Mouse (Mus musculus) limb, embryonic 15.5 days (tissue): ENCODE data around the gene Vars. TPM values are rescaled to one million over a fixed set of nuclear protein-coding genes. Genes with fewer than 3 reads are reported as not detected.

ENCODE experiments used
- ATAC-seq: fragments of 200-750 bp; cut with Nextera tagmentation; 2 replicates; pipeline ENCODE4 v1.8.0; 2017; ENCODE audit warnings: low read depth, moderate TSS enrichment; ENCODE audit not compliant: insufficient number of reproducible peaks, low FRiP score, low TSS enrichment
- H3K27ac ChIP-seq: fragments of 300-500 bp; sonication (generic); 2 replicates; pipeline ENCODE4 v1.5.1; 2015; ENCODE audit warnings: moderate library complexity, mild to moderate bottlenecking, inconsistent platforms
- H3K27me3 ChIP-seq: fragments of 300-500 bp; sonication (generic); 2 replicates; pipeline ENCODE4 v1.6.1; 2015; ENCODE audit warnings: inconsistent platforms
- H3K36me3 ChIP-seq: fragments of 300-500 bp; sonication (generic); 2 replicates; pipeline ENCODE4 v1.6.1; 2015; ENCODE audit warnings: inconsistent platforms
- H3K4me1 ChIP-seq: fragments of 300-500 bp; sonication (generic); 2 replicates; pipeline ENCODE4 v1.6.1; 2015; ENCODE audit warnings: inconsistent platforms
- H3K4me2 ChIP-seq: fragments of 300-500 bp; sonication (generic); 2 replicates; pipeline ENCODE4 v1.6.1; 2015; ENCODE audit warnings: mild to moderate bottlenecking, inconsistent platforms
- H3K4me3 ChIP-seq: fragments of 300-500 bp; sonication (generic); 2 replicates; pipeline ENCODE4 v1.5.1; 2015; ENCODE audit warnings: mild to moderate bottlenecking, inconsistent platforms
- H3K9ac ChIP-seq: fragments of 300-500 bp; sonication (generic); 2 replicates; pipeline ENCODE4 v1.6.1; 2015; ENCODE audit warnings: inconsistent platforms
- H3K9me3 ChIP-seq: fragments of 300-500 bp; sonication (generic); 2 replicates; pipeline ENCODE4 v1.6.1; 2016; ENCODE audit warnings: inconsistent platforms
- WGBS: fragments of 180-500 bp; shearing (Covaris S2); methylation state at CpG from one replicate; pipeline ENCODE4 v1.1.7; 2015; 5-methylcytosine and 5-hydroxymethylcytosine counted together
- polyA plus RNA-seq: library from polyadenylated mRNA; unstranded; fragments of >200 nt; fragmentation: Nextera tagmentation; extraction: Ambion mirVana; gene quantifications from 2 replicates; pipeline ENCODE4 v1.2.1, GENCODE M21; 2015

Vars gene
- polyA plus RNA-seq, 1 experiment from 2014 or later, result 95.1 TPM

DNA sequence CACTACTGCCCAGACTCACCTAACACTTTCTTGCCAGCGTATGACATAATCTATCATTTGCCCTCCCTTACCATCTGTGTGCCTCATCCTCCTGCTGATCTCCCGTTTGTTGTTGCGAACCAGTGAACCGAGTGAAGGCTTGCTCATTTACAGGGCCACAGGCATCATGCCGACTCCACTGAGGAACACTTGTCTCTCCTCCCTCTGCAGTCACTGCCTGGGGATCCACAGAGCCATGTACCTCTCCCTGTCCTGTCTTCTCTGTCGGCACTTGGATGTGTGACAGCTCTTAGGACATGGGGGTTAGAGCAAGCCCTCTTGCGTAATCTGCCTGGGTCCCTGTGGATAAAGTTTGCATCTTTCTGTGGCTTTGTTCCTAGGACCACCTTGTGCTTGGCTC, 8.8 kb downstream of the Vars start:
- Histone ChIP-seq H3K9me3 (no peaks in the 10 kb centered on the region), H3K36me3 (peaks cover 95% of the 10 kb centered on the region), H3K4me2 (no peak overlapping the region), H3K4me1 (no peaks in the 10 kb centered on the region), H3K27ac (no peak overlapping the region), H3K27me3 (no peaks in the 10 kb centered on the region), H3K9ac (no peak overlapping the region), H3K4me3 (no peak overlapping the region)
- no peak for ATAC-seq
- WGBS, result 87% methylated on average over 7 of the region's 7 CpGs

DNA sequence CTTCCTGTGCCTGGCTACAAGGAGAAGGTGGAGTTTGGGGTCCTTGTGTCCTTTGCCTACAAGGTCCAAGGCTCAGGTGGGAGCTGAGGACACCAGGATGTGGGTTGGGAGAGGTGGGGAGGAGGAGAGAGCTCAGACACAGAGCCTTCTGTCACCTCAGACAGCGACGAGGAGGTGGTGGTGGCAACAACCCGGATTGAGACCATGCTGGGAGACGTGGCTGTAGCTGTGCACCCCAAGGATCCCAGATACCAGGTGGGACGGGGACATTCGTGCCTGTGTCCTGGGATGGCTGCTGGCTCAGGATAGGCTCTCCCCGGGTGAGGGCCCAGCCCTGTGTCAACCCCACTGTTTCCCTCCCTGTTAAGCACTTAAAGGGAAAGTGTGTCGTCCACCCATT, 10.7 kb downstream of the Vars start:
- H3K27ac ChIP-seq, result no peak overlapping the region
- peaks cover 10% of the 10 kb centered on the region for H3K4me1 ChIP-seq
- 94% methylated on average over 8 of the region's 8 CpGs for WGBS
- no peak for ATAC-seq
- H3K9ac ChIP-seq, result no peak overlapping the region
- peaks cover 98% of the 10 kb centered on the region for H3K36me3 ChIP-seq
- H3K4me3 ChIP-seq, result no peak overlapping the region
- H3K4me2 ChIP-seq, result no peak overlapping the region
- H3K9me3 ChIP-seq, result no peaks in the 10 kb centered on the region
- H3K27me3 ChIP-seq, result no peaks in the 10 kb centered on the region

DNA sequence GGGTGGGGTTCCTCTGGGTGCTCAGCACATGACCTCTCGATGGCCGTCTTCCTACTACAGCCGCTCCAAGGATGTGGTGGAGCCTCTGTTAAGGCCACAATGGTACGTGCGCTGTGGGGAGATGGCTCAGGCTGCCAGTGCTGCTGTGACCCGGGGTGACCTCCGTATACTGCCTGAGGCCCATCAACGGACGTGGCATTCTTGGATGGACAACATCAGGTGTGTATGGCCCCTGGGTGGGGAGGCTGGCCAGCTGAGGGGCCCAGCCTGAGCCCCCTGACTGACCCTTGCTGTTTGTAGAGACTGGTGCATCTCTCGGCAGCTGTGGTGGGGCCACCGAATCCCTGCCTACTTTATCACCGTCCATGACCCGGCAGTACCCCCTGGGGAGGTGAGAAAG, 11.6 kb downstream of the Vars start:
- H3K4me3 ChIP-seq, result no peak overlapping the region
- no peak for ATAC-seq
- peaks cover 92% of the 10 kb centered on the region for H3K36me3 ChIP-seq
- WGBS, result 84% methylated on average over 13 of the region's 13 CpGs
- H3K9me3 ChIP-seq, result no peaks in the 10 kb centered on the region
- no peak overlapping the region for H3K4me2 ChIP-seq
- no peak overlapping the region for H3K9ac ChIP-seq
- H3K4me1 ChIP-seq, result peaks cover 14% of the 10 kb centered on the region
- no peaks in the 10 kb centered on the region for H3K27me3 ChIP-seq
- H3K27ac ChIP-seq, result no peak overlapping the region

DNA sequence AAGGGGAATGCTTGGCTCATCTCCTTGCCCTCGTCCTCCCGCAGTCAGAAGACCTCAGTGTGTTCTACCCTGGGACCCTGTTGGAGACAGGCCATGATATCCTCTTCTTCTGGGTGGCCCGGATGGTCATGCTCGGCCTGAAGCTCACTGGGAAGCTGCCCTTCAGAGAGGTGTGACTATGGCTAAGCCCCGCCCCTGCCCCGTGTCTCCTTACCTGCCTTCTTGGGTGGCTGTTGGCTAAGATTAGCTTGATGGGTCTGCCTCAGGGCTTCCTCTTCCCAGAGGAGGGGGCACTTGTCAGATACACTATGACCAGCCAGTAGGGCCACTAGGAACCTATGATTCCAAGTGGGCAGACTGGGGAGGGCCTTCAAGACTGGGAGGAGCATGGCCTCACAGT, 12.4 kb downstream of the Vars start:
- Histone ChIP-seq H3K4me1 (peaks cover 14% of the 10 kb centered on the region), H3K4me2 (no peak overlapping the region), H3K4me3 (no peak overlapping the region), H3K9me3 (no peaks in the 10 kb centered on the region), H3K9ac (no peak overlapping the region), H3K27me3 (no peaks in the 10 kb centered on the region), H3K27ac (no peak overlapping the region), H3K36me3 (peaks cover 84% of the 10 kb centered on the region)
- WGBS, result 83% methylated on average over 6 of the region's 6 CpGs
- ATAC-seq, result no peak

DNA sequence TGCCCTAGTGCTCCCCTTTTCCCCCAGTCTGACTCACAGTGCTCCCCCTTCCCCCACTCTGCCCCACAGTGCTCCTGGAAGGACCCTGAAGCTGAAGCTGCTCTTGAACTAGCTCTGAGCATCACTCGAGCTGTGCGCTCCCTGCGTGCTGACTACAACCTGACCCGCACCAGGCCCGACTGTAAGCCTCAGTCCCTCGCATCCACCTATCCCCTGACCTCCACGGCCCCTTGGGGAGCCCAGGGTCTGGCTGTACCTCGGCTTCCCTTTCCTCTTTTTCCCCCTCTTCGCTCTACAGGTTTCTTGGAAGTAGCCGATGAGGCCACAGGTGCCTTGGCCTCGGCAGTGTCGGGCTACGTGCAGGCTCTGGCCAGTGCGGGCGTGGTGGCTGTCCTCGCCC, 14.5 kb downstream of the Vars start:
- no peak overlapping the region for H3K9ac ChIP-seq
- peaks cover 65% of the 10 kb centered on the region for H3K36me3 ChIP-seq
- no peaks in the 10 kb centered on the region for H3K9me3 ChIP-seq
- no peak for ATAC-seq
- 90% methylated on average over 16 of the region's 16 CpGs for WGBS
- no peak overlapping the region for H3K4me3 ChIP-seq
- H3K27ac ChIP-seq, result no peak overlapping the region
- H3K4me2 ChIP-seq, result no peak overlapping the region
- H3K4me1 ChIP-seq, result peaks cover 14% of the 10 kb centered on the region
- no peaks in the 10 kb centered on the region for H3K27me3 ChIP-seq

DNA sequence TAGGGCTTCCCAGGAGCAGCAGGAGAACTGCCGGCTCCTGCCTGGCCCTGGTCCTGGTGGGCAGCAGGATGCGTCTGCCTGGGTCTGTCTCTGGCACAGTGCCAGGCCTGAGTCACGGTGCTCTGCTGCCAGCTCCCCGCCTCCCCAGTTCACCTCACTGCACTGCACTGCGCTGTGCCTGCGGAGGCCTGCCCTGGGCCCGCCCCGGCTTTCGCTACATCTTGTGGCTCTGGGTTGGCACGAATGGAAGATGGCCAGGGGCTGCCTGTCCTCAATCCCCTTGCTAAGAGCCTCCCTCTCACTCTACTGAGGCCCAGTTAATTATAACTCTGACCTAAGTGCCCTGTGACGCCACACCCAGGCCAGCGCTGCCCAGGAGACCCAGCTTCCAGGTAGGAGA, 15.6 kb downstream of the Vars start, which contains the start of gene Vwa7:
Gene Vwa7, plus strand, starts transcription at position 204 of the 400 bp plus-strand sequence.
- H3K27ac ChIP-seq, result peak within 1 kb of the TSS; percentile 35
- no peak within 1 kb of the TSS for H3K4me2 ChIP-seq
- no peak within 1 kb of the TSS for H3K9ac ChIP-seq
- peaks cover 16% of the 10 kb centered on the region for H3K4me1 ChIP-seq
- H3K36me3 ChIP-seq, result peaks cover 54% of the 10 kb centered on the region
- ATAC-seq, result no peak
- no peak within 1 kb of the TSS for H3K4me3 ChIP-seq
- no peaks in the 10 kb centered on the region for H3K27me3 ChIP-seq
- 57% methylated on average over 12 of the region's 12 CpGs for WGBS
- no peaks in the 10 kb centered on the region for H3K9me3 ChIP-seq

DNA sequence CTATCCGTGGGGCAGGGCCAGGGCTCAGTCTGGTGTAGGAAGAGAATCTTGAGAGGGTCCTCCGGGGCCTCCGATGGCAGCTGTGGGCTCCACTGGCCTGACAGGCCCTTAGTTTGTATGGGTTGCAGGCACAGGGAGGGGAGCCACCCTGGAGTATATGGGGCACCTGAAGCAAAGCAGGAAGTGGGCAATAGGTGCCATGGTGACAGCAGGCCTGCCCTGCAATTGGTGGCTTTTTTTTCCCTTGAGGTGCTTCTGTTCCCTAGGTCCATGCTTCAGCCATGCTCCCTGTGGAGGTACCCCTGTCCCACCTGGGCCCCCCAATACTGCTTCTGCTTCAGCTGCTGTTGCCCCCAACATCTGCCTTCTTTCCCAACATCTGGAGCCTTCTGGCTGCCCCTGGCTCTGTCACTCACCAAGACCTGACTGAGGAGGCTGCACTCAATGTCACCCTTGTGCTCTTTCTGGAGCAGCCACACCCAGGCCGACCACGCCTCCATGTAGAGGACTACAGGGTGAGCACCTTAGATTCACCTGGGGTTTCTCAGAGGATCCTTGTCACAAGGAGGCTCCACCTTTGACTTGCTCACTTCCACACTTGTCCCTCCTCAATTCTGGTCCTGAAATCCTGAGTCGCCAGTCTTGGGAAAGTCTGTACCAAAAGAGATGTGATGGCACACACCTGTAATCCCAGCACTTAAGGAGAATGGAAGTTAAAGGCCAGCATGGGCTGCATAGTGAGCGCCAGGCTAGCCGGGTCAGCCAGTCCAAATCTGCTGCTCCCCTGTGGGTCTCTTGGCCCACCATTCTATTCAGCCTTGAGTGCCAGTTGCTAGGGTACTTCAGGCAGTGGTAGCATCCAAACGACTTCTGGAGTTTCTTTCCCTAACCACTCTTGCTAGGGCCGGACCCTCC, 16.3 kb downstream of the Vars start:
- 79% methylated on average over 10 of the region's 10 CpGs for WGBS
- Histone ChIP-seq H3K27me3 (no peaks in the 10 kb centered on the region), H3K9me3 (no peaks in the 10 kb centered on the region), H3K9ac (no peak overlapping the region), H3K4me3 (no peak overlapping the region), H3K36me3 (peaks cover 48% of the 10 kb centered on the region), H3K27ac (peak overlapping the region; percentile 35; the same call in 1 of the 2 replicates), H3K4me1 (peaks cover 19% of the 10 kb centered on the region), H3K4me2 (no peak overlapping the region)
- ATAC-seq, result no peak

DNA sequence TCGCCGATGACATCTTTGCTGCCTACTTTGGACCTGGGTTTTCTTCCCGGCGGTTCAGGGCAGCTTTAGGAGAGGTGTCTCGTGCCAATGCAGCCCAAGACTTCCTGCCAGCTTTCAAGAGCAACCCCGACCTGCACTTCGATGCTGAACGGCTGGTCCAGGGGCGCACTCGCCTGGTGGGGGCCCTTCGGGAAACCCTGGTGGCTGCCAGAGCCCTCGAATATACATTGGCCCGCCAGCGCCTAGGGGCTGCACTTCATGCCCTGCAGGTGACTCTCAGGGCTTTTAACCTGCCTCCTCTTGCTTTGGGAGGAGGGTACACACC, 16.9 kb downstream of the Vars start:
- WGBS, result 77% methylated on average over 14 of the region's 14 CpGs
- no peak overlapping the region for H3K9ac ChIP-seq
- peaks cover 41% of the 10 kb centered on the region for H3K36me3 ChIP-seq

DNA sequence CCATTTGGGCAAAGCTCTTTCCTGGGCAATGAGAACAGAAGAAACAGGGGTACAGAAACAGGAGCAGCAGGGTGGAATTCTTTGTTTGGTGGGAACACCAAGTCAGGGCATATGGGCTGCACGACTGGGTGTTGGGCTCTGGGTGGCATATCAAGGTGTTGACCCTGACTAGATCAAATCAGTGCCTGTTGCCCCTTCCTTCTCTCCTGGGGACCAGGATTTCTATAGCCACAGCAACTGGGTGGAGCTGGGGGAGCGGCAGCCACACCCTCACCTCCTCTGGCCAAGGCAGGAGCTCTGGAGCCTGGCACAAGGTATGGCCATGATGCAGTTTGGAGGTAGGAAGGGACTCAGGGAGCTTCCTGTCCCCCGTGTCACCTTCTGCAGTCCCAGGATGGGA, 17.4 kb downstream of the Vars start:
- ATAC-seq, result no peak
- H3K9ac ChIP-seq, result no peak overlapping the region
- no peaks in the 10 kb centered on the region for H3K27me3 ChIP-seq
- H3K36me3 ChIP-seq, result peaks cover 36% of the 10 kb centered on the region
- H3K4me2 ChIP-seq, result no peak overlapping the region
- H3K4me3 ChIP-seq, result no peak overlapping the region
- no peaks in the 10 kb centered on the region for H3K9me3 ChIP-seq
- whole genome bisulfite sequencing, result 80% methylated on average over 3 of the region's 3 CpGs
- H3K27ac ChIP-seq, result no peak overlapping the region
- H3K4me1 ChIP-seq, result peaks cover 19% of the 10 kb centered on the region

More for the DNA sequence above, 16.9 kb downstream of the Vars start:
- Histone ChIP-seq H3K9me3 (no peaks in the 10 kb centered on the region), H3K4me1 (peaks cover 19% of the 10 kb centered on the region), H3K27me3 (no peaks in the 10 kb centered on the region), H3K4me2 (no peak overlapping the region), H3K4me3 (no peak overlapping the region), H3K27ac (no peak overlapping the region)
- ATAC-seq, result no peak

DNA sequence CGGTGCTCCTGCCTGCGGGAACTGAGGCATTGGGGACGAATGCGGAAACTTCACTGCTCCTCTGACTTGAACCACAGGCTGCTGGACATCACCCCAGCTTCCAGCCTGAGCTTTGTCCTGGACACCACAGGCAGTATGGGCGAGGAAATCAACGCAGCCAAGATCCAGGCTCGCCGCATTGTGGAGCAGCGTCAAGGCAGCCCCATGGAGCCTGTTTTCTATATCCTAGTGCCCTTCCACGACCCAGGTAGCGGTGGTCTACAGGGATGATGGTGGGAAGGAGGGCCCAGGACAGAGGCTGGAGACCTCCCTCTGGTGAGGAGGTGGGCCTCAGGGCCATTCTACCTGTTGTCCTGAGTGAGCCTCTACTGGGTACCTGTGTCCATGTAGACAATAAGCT, 19.1 kb downstream of the Vars start:
- no peaks in the 10 kb centered on the region for H3K9me3 ChIP-seq
- H3K4me3 ChIP-seq, result no peak overlapping the region
- peaks cover 19% of the 10 kb centered on the region for H3K36me3 ChIP-seq
- WGBS, result 73% methylated on average over 11 of the region's 11 CpGs
- H3K27ac ChIP-seq, result no peak overlapping the region
- H3K27me3 ChIP-seq, result no peaks in the 10 kb centered on the region
- ATAC-seq, result no peak
- H3K4me1 ChIP-seq, result peaks cover 22% of the 10 kb centered on the region
- H3K9ac ChIP-seq, result no peak overlapping the region
- no peak overlapping the region for H3K4me2 ChIP-seq

DNA sequence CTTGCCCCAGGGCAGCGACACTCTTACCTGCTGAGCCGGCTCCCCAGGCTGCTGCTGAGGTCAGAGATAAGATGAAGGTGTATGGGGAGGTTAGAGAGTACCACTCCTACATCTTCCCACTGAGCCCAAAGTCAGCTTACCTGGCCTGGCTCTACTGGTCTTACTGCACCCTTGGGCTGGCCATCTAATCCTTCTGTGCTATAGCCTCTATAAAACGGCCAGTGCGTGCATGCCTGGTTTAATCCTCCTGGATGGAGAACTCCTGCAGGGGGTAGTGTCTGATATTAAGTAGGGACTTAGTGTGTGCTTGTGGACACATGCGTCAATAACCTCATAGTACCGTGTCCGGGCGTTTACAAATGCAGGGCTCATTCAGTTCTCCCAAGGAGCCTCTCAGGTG, 19.8 kb downstream of the Vars start:
- Histone ChIP-seq H3K36me3 (peaks cover 13% of the 10 kb centered on the region), H3K4me3 (no peak overlapping the region), H3K4me2 (no peak overlapping the region), H3K27ac (no peak overlapping the region), H3K9ac (no peak overlapping the region), H3K9me3 (no peaks in the 10 kb centered on the region), H3K27me3 (no peaks in the 10 kb centered on the region), H3K4me1 (peaks cover 25% of the 10 kb centered on the region)
- WGBS, result 76% methylated on average over 8 of the region's 8 CpGs
- no peak for ATAC-seq

DNA sequence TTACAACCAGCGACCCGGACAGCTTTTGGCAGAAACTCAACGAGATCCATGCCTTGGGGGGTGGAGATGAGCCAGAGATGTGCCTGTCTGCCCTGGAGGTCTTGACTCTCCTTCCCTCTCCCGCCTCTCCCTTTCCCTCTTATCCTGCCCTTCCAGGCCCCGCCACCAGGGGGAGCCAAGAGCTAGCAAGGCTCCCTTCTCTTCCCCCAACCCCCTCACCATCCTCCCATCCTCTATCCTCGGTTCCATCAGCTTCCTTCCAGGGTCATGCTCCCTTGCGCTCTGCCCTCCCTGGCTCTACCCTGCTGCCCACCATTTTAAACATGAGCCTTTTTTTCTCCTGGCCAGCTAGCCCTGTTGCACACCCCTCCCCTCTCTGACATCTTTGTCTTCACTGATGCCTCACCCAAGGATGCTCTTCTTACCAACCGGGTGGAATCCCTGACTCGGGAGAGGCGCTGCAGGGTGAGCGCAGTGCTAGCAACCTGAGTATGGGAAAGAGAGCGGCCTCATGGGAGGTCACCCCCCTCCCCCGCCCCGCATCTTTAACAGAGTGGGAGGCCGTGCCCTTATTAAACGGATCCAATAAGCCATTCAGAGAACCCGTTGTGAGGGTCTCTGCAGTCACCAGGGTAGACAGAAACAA, 20.5 kb downstream of the Vars start:
- H3K36me3 ChIP-seq, result peaks cover 5% of the 10 kb centered on the region; the same call in 1 of the 2 replicates
- H3K4me3 ChIP-seq, result no peak overlapping the region
- H3K4me2 ChIP-seq, result peak overlapping the region; percentile 22; the same call in 1 of the 2 replicates
- ATAC-seq, result peak; percentile 27; the same call in 1 of the 2 replicates
- peak overlapping the region; percentile 27; the same call in 1 of the 2 replicates for H3K27ac ChIP-seq
- WGBS, result 17% methylated on average over 16 of the region's 17 CpGs
- no peak overlapping the region for H3K9ac ChIP-seq
- H3K9me3 ChIP-seq, result no peaks in the 10 kb centered on the region
- no peaks in the 10 kb centered on the region for H3K27me3 ChIP-seq
- peaks cover 25% of the 10 kb centered on the region for H3K4me1 ChIP-seq
